Mouse (Mus musculus) heart, postnatal 0 days (tissue): Measurements from ENCODE around the gene Cilp2. TPM values are rescaled to one million over a fixed set of nuclear protein-coding genes. Genes with fewer than 3 reads are reported as not detected.

Experiments used
- ATAC-seq: fragments of 200-750 bp; cut with Nextera tagmentation; 2 replicates; pipeline ENCODE4 v1.8.0; 2017; ENCODE audit warnings: low read depth, moderate number of reproducible peaks, moderate library complexity; ENCODE audit not compliant: insufficient read depth
- DNase-seq: peaks from one replicate; pipeline ENCODE4 v3.0.0-alpha.2; 2016; ENCODE audit warnings: low spot score
- H3K27ac ChIP-seq: fragments of 300-500 bp; sonication (generic); 2 replicates; pipeline ENCODE4 v1.5.1; 2014; ENCODE audit warnings: low read depth, mild to moderate bottlenecking
- H3K27me3 ChIP-seq: fragments of 300-500 bp; sonication (generic); 2 replicates; pipeline ENCODE4 v1.6.1; 2014; ENCODE audit warnings: low read length, mixed read lengths; ENCODE audit not compliant: control insufficient read depth, insufficient read depth
- H3K36me3 ChIP-seq: fragments of 300-500 bp; sonication (generic); replicated peaks from 2 replicates; pipeline ENCODE4 v1.6.1; 2014; ENCODE audit warnings: low read length, mixed read lengths; ENCODE audit not compliant: control insufficient read depth, insufficient read depth
- H3K4me1 ChIP-seq: fragments of 300-500 bp; sonication (generic); 2 replicates; pipeline ENCODE4 v1.6.1; 2014; ENCODE audit warnings: antibody characterized with exemption; ENCODE audit not compliant: control insufficient read depth, insufficient read depth
- H3K4me2 ChIP-seq: fragments of 300-500 bp; sonication (generic); 2 replicates; pipeline ENCODE4 v1.6.1; 2014; ENCODE audit warnings: low read depth, mild to moderate bottlenecking, low read length, moderate library complexity
- H3K4me3 ChIP-seq: fragments of 300-500 bp; sonication (generic); 2 replicates; pipeline ENCODE4 v1.5.1; 2014; ENCODE audit warnings: low read depth, low read length
- H3K9ac ChIP-seq: fragments of 300-500 bp; sonication (generic); replicated peaks from 2 replicates; pipeline ENCODE4 v1.6.1; 2014; ENCODE audit warnings: low read depth, low read length, mixed read lengths
- H3K9me3 ChIP-seq: fragments of 300-500 bp; sonication (generic); replicated peaks from 2 replicates; pipeline ENCODE4 v1.6.1; 2016; ENCODE audit warnings: low read length; ENCODE audit not compliant: control insufficient read depth
- CTCF ChIP-seq: IDR thresholded peaks from 2 replicates; pipeline ENCODE4 v1.5.1; 2016; ENCODE audit warnings: antibody characterized with exemption, control low read depth, low read depth
- EP300 ChIP-seq: IDR thresholded peaks from 2 replicates; pipeline ENCODE4 v1.6.1; 2016; ENCODE audit warnings: antibody characterized with exemption, low read depth
- WGBS: fragments of 180-500 bp; shearing (Covaris S2); extraction: QIAGEN DNeasy Blood & Tissue Kit; methylation state at CpG from one replicate; pipeline ENCODE4 v1.1.7; 2014; 5-methylcytosine and 5-hydroxymethylcytosine counted together
- polyA plus RNA-seq: library from polyadenylated mRNA; unstranded; fragments of >200 nt; fragmentation: Nextera tagmentation; extraction: Ambion mirVana; gene quantifications from 2 replicates; pipeline ENCODE4 v1.2.1, GENCODE M21; 2015
- total RNA-seq: library from RNA; depleted of rRNA; stranded (reverse); fragments of >200 nt; gene quantifications from 2 replicates; pipeline ENCODE4 v1.2.3, GENCODE M21; 2014; ENCODE audit warnings: low replicate concordance

The Cilp2 gene
- total and polyA plus RNA-seq, 2 experiments from 2014 or later, result 0.23 to 0.36 TPM

- no peaks in the 10 kb centered on the region for H3K27me3 ChIP-seq
- H3K27ac ChIP-seq, result no peak overlapping the region
- no peaks in the 10 kb centered on the region for H3K9me3 ChIP-seq
- WGBS, result 45% methylated on average over 2 of the region's 2 CpGs
- no peak overlapping the region for H3K9ac ChIP-seq
- no peaks in the 10 kb centered on the region for H3K4me1 ChIP-seq
- TF ChIP-seq EP300 (no peak), CTCF (no peak)
- no peaks in the 10 kb centered on the region for H3K36me3 ChIP-seq
- no peak overlapping the region for H3K4me2 ChIP-seq
- no peak overlapping the region for H3K4me3 ChIP-seq
- DNase-seq (no peak), ATAC-seq (no peak)
Observed at GRCm38 (mm10) chr8:69861251-69861650, 26.2 kb downstream of the Cilp2 start.

GRCm38 (mm10) chr8:69860807-69861206 lies 26.7 kb downstream of the Cilp2 start:
- no peak overlapping the region for H3K9ac ChIP-seq
- DNase-seq (no peak), ATAC-seq (no peak)
- H3K36me3 ChIP-seq, result no peaks in the 10 kb centered on the region
- H3K9me3 ChIP-seq, result no peaks in the 10 kb centered on the region
- H3K4me3 ChIP-seq, result no peak overlapping the region
- H3K27ac ChIP-seq, result no peak overlapping the region
- H3K4me1 ChIP-seq, result no peaks in the 10 kb centered on the region
- H3K27me3 ChIP-seq, result no peaks in the 10 kb centered on the region
- TF ChIP-seq CTCF (0 out of 2 replicates have a peak, but pooled peaks have one; percentile 15), EP300 (no peak)
- no peak overlapping the region for H3K4me2 ChIP-seq
- 52% methylated on average over 4 of the region's 4 CpGs for WGBS

GRCm38 (mm10) chr8:69853869-69854268 lies 33.6 kb downstream of the Cilp2 start:
- DNase-seq, result no peak
- Histone ChIP-seq H3K4me3 (no peak overlapping the region), H3K9me3 (no peaks in the 10 kb centered on the region), H3K9ac (no peak overlapping the region), H3K36me3 (no peaks in the 10 kb centered on the region), H3K4me2 (no peak overlapping the region), H3K27ac (no peak overlapping the region), H3K27me3 (no peaks in the 10 kb centered on the region), H3K4me1 (peaks cover 2% of the 10 kb centered on the region; the same call in 1 of the 2 replicates)
- ATAC-seq, result no peak
- 86% methylated on average over 10 of the region's 10 CpGs for WGBS
- no peak for TF ChIP-seq EP300
- TF ChIP-seq CTCF, result no peak

GRCm38 (mm10) chr8:69850926-69851506 lies 36.5 kb downstream of the Cilp2 start:
- TF ChIP-seq EP300, result no peak
- no peak for TF ChIP-seq CTCF
- Histone ChIP-seq H3K4me3 (no peak overlapping the region), H3K9me3 (no peaks in the 10 kb centered on the region), H3K4me1 (peaks cover 7% of the 10 kb centered on the region; the same call in 1 of the 2 replicates), H3K4me2 (no peak overlapping the region), H3K27ac (no peak overlapping the region), H3K36me3 (no peaks in the 10 kb centered on the region), H3K9ac (no peak overlapping the region), H3K27me3 (no peaks in the 10 kb centered on the region)
- DNase-seq (no peak), ATAC-seq (no peak)
- WGBS, result 74% methylated on average over 7 of the region's 7 CpGs

GRCm38 (mm10) chr8:69849899-69850298 lies 37.6 kb downstream of the Cilp2 start:
- peak; percentile 20 for TF ChIP-seq CTCF
- no peak for TF ChIP-seq EP300
- no peak for ATAC-seq
- H3K4me2 ChIP-seq, result no peak overlapping the region
- H3K9me3 ChIP-seq, result no peaks in the 10 kb centered on the region
- H3K27me3 ChIP-seq, result no peaks in the 10 kb centered on the region
- H3K9ac ChIP-seq, result no peak overlapping the region
- H3K4me3 ChIP-seq, result no peak overlapping the region
- no peak for DNase-seq
- H3K4me1 ChIP-seq, result peaks cover 7% of the 10 kb centered on the region; the same call in 1 of the 2 replicates
- no peaks in the 10 kb centered on the region for H3K36me3 ChIP-seq
- no peak overlapping the region for H3K27ac ChIP-seq
- 39% methylated on average over 3 of the region's 3 CpGs for WGBS

GRCm38 (mm10) chr8:69848951-69849350 lies 38.5 kb downstream of the Cilp2 start:
- Histone ChIP-seq H3K9me3 (no peaks in the 10 kb centered on the region), H3K9ac (no peak overlapping the region), H3K4me3 (no peak overlapping the region), H3K4me1 (peaks cover 7% of the 10 kb centered on the region; the same call in 1 of the 2 replicates), H3K27ac (peak overlapping the region; percentile 58; the same call in 1 of the 2 replicates), H3K4me2 (no peak overlapping the region), H3K27me3 (no peaks in the 10 kb centered on the region), H3K36me3 (no peaks in the 10 kb centered on the region)
- TF ChIP-seq CTCF (no peak), EP300 (no peak)
- DNase-seq, result peak; percentile 85
- WGBS, result 25% methylated on average over 8 of the region's 8 CpGs
- peak; percentile 91 for ATAC-seq
